Mouse (Mus musculus) bone marrow macrophage, adult 2 months (primary cell): ENCODE results near the gene Ftl1.

Experiments used
- CTCF ChIP-seq: IDR thresholded peaks from 2 replicates; pipeline ENCODE4 v1.5.1; 2012; ENCODE audit warnings: low read depth, mild to moderate bottlenecking, low read length, moderate library complexity
- POLR2A ChIP-seq: IDR thresholded peaks from 2 replicates; pipeline ENCODE4 v1.6.1; 2012; ENCODE audit warnings: mild to moderate bottlenecking, low read depth, low read length, borderline replicate concordance

DNA sequence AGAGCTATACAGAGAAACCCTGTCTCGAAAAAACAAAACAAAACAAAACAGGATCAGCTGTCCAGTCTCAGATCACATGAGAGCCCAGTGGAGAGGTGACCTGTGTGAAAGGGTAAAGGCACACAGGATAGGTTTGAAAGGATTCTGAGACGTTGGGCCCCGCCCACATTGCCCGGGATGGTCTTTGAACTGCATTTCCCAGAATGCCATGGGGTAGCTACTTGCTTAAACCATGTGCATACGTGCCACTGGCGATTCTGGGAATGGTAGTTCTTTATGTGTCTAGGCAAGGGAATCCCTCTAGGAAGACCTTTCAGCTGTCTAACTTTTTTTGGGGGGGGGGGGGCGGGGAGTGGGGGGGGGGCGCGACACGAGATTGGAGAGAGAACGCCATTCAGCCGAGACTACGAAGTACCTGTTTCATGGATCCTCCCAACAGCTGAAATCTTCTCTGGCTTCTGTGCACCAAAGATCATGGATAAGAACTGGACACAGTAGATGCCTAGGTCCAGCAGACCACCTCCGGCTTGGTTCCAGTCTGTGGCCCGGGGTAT, 21.8 kb upstream of the Ftl1 start, which contains the start of gene Tulp2:
- TF ChIP-seq POLR2A: no peak
- no peak for TF ChIP-seq CTCF
